Mouse (Mus musculus) right cerebral cortex, adult 18-20 months (tissue): ENCODE data around the gene Palld.

ENCODE experiments used
- DNase-seq: peaks from one replicate; pipeline ENCODE4 v3.0.0; 2022; ENCODE audit warnings: mixed read lengths

Gene Palld

GRCm38 (mm10) chr8:61715351-61716125 lies 187.0 kb downstream of the Palld start:
- no peak for DNase-seq

- DNase-seq: no peak
Measured at GRCm38 (mm10) chr8:61714293-61714831, 188.1 kb downstream of the Palld start.

- no peak for DNase-seq
Measured at GRCm38 (mm10) chr8:61713195-61713990, 189.1 kb downstream of the Palld start.

- DNase-seq: no peak
Measured at GRCm38 (mm10) chr8:61712426-61712825, 190.1 kb downstream of the Palld start.

- no peak for DNase-seq
Measured at GRCm38 (mm10) chr8:61708586-61709305, 193.7 kb downstream of the Palld start.

- DNase-seq: no peak
Measured at GRCm38 (mm10) chr8:61705491-61705890, 197.0 kb downstream of the Palld start.

- no peak for DNase-seq
Measured at GRCm38 (mm10) chr8:61702122-61702521, 200.4 kb downstream of the Palld start.

- DNase-seq: no peak
Measured at GRCm38 (mm10) chr8:61700932-61701681, 201.4 kb downstream of the Palld start.

- DNase-seq: no peak
Measured at GRCm38 (mm10) chr8:61700298-61700697, 202.2 kb downstream of the Palld start.

- DNase-seq: no peak
Measured at GRCm38 (mm10) chr8:61698959-61699358, 203.5 kb downstream of the Palld start.

GRCm38 (mm10) chr8:61697728-61698385 lies 204.6 kb downstream of the Palld start:
- DNase-seq: no peak

GRCm38 (mm10) chr8:61696846-61697455 lies 205.5 kb downstream of the Palld start:
- no peak for DNase-seq

GRCm38 (mm10) chr8:61695416-61695815 lies 207.1 kb downstream of the Palld start:
- DNase-seq: no peak

- no peak for DNase-seq
Measured at GRCm38 (mm10) chr8:61692866-61693265, 209.6 kb downstream of the Palld start.

GRCm38 (mm10) chr8:61692129-61692528 lies 210.4 kb downstream of the Palld start:
- no peak for DNase-seq

- no peak for DNase-seq
Measured at GRCm38 (mm10) chr8:61691391-61691790, 211.1 kb downstream of the Palld start.

GRCm38 (mm10) chr8:61687071-61687470 lies 215.4 kb downstream of the Palld start:
- no peak for DNase-seq

- DNase-seq: no peak
Measured at GRCm38 (mm10) chr8:61686340-61686739, 216.2 kb downstream of the Palld start.

GRCm38 (mm10) chr8:61685280-61685679 lies 217.2 kb downstream of the Palld start:
- DNase-seq: no peak

- no peak for DNase-seq
Measured at GRCm38 (mm10) chr8:61684280-61684939, 218.1 kb downstream of the Palld start.

- no peak for DNase-seq
Measured at GRCm38 (mm10) chr8:61682902-61683301, 219.6 kb downstream of the Palld start.
